Mouse (Mus musculus) cerebellum, adult 2 months (tissue): ENCODE data around the gene Socs3.

ENCODE experiments used
- CTCF ChIP-seq: fragments of 200-500 bp; IDR thresholded peaks from 2 replicates; pipeline ENCODE4 v1.5.1; 2011; ENCODE audit warnings: low read depth, mild to moderate bottlenecking, control low read depth, low read length, moderate library complexity, borderline replicate concordance; ENCODE audit not compliant: insufficient read depth
- POLR2A ChIP-seq: fragments of 200-500 bp; IDR thresholded peaks from 2 replicates; pipeline ENCODE4 v1.6.1; 2011; ENCODE audit warnings: low read length, control low read depth, borderline replicate concordance; ENCODE audit not compliant: insufficient read depth

GRCm38 (mm10) chr11:117986126-117987031 is 16.5 kb upstream of the Socs3 start, which contains the start of gene Pgs1:
- TF ChIP-seq POLR2A = peak; percentile 98
- TF ChIP-seq CTCF = no peak
